Mouse (Mus musculus): ENCODE data around the gene Atp8b4. TPM values are rescaled to one million over a fixed set of nuclear protein-coding genes. Genes with fewer than 3 reads are reported as not detected.

Atp8b4 gene
- polyA plus RNA-seq, 1 experiment from 2014 or later, result 0.18 TPM

- H3K27me3 ChIP-seq (ENCODE audit: control insufficient read depth, insufficient read depth, low read length), result no peaks in the 10 kb centered on the region
- no peak overlapping the region for H3K9ac ChIP-seq (ENCODE audit: low read depth, low read length)
- H3K9me3 ChIP-seq (ENCODE audit: control insufficient read depth, low read length), result no peaks in the 10 kb centered on the region
- 48% methylated on average over 1 of the region's 1 CpGs for whole genome bisulfite sequencing
- no peak overlapping the region for H3K4me3 ChIP-seq (ENCODE audit: low read length)
- no peak for ATAC-seq (ENCODE audit: low FRiP score, low TSS enrichment)
- H3K4me2 ChIP-seq (replicated peaks; ENCODE audit: low read depth, low read length), result no peak overlapping the region
- no peaks in the 10 kb centered on the region for H3K4me1 ChIP-seq (ENCODE audit: control insufficient read depth, insufficient read depth, low read length)
- H3K36me3 ChIP-seq (ENCODE audit: control insufficient read depth, insufficient read depth, low read length), result no peaks in the 10 kb centered on the region
- H3K27ac ChIP-seq (ENCODE audit: low read depth, low read length), result no peak overlapping the region
These were observed 189.4 kb downstream of the Atp8b4 start for GRCm38 (mm10) chr2:126311056-126311455.

GRCm38 (mm10) chr2:126309994-126310393, 190.5 kb downstream of the Atp8b4 start:
- no peak overlapping the region for H3K4me2 ChIP-seq (replicated peaks; ENCODE audit: low read depth, low read length)
- H3K4me1 ChIP-seq (ENCODE audit: control insufficient read depth, insufficient read depth, low read length), result no peaks in the 10 kb centered on the region
- H3K9me3 ChIP-seq (ENCODE audit: control insufficient read depth, low read length), result no peaks in the 10 kb centered on the region
- WGBS, result 78% methylated on average over 4 of the region's 4 CpGs
- H3K27me3 ChIP-seq (ENCODE audit: control insufficient read depth, insufficient read depth, low read length), result no peaks in the 10 kb centered on the region
- no peak overlapping the region for H3K27ac ChIP-seq (ENCODE audit: low read depth, low read length)
- no peaks in the 10 kb centered on the region for H3K36me3 ChIP-seq (ENCODE audit: control insufficient read depth, insufficient read depth, low read length)
- ATAC-seq (ENCODE audit: low FRiP score, low TSS enrichment), result no peak
- H3K4me3 ChIP-seq (ENCODE audit: low read length), result no peak overlapping the region
- no peak overlapping the region for H3K9ac ChIP-seq (ENCODE audit: low read depth, low read length)

- no peaks in the 10 kb centered on the region for H3K36me3 ChIP-seq (ENCODE audit: control insufficient read depth, insufficient read depth, low read length)
- no peak overlapping the region for H3K9ac ChIP-seq (ENCODE audit: low read depth, low read length)
- no peaks in the 10 kb centered on the region for H3K4me1 ChIP-seq (ENCODE audit: control insufficient read depth, insufficient read depth, low read length)
- no peak overlapping the region for H3K27ac ChIP-seq (ENCODE audit: low read depth, low read length)
- H3K27me3 ChIP-seq (ENCODE audit: control insufficient read depth, insufficient read depth, low read length), result no peaks in the 10 kb centered on the region
- WGBS, result 81% methylated on average over 5 of the region's 5 CpGs
- no peak for ATAC-seq (ENCODE audit: low FRiP score, low TSS enrichment)
- H3K4me3 ChIP-seq (ENCODE audit: low read length), result no peak overlapping the region
- H3K4me2 ChIP-seq (replicated peaks; ENCODE audit: low read depth, low read length), result no peak overlapping the region
- no peaks in the 10 kb centered on the region for H3K9me3 ChIP-seq (ENCODE audit: control insufficient read depth, low read length)
These were observed 195.9 kb downstream of the Atp8b4 start for GRCm38 (mm10) chr2:126304621-126305020.

GRCm38 (mm10) chr2:126303226-126303625, 197.2 kb downstream of the Atp8b4 start:
- WGBS, result 43% methylated on average over 3 of the region's 3 CpGs
- no peaks in the 10 kb centered on the region for H3K9me3 ChIP-seq (ENCODE audit: control insufficient read depth, low read length)
- no peaks in the 10 kb centered on the region for H3K27me3 ChIP-seq (ENCODE audit: control insufficient read depth, insufficient read depth, low read length)
- no peak overlapping the region for H3K4me3 ChIP-seq (ENCODE audit: low read length)
- H3K27ac ChIP-seq (ENCODE audit: low read depth, low read length), result no peak overlapping the region
- no peaks in the 10 kb centered on the region for H3K4me1 ChIP-seq (ENCODE audit: control insufficient read depth, insufficient read depth, low read length)
- no peaks in the 10 kb centered on the region for H3K36me3 ChIP-seq (ENCODE audit: control insufficient read depth, insufficient read depth, low read length)
- no peak overlapping the region for H3K4me2 ChIP-seq (replicated peaks; ENCODE audit: low read depth, low read length)
- ATAC-seq (ENCODE audit: low FRiP score, low TSS enrichment), result no peak
- H3K9ac ChIP-seq (ENCODE audit: low read depth, low read length), result no peak overlapping the region

GRCm38 (mm10) chr2:126302381-126302780, 198.1 kb downstream of the Atp8b4 start:
- Histone ChIP-seq H3K4me2 (replicated peaks; ENCODE audit: low read depth, low read length) (no peak overlapping the region), H3K9me3 (ENCODE audit: control insufficient read depth, low read length) (no peaks in the 10 kb centered on the region), H3K27ac (ENCODE audit: low read depth, low read length) (no peak overlapping the region), H3K9ac (ENCODE audit: low read depth, low read length) (no peak overlapping the region), H3K4me3 (ENCODE audit: low read length) (no peak overlapping the region), H3K36me3 (ENCODE audit: control insufficient read depth, insufficient read depth, low read length) (no peaks in the 10 kb centered on the region), H3K4me1 (ENCODE audit: control insufficient read depth, insufficient read depth, low read length) (no peaks in the 10 kb centered on the region), H3K27me3 (ENCODE audit: control insufficient read depth, insufficient read depth, low read length) (no peaks in the 10 kb centered on the region)
- 67% methylated on average over 3 of the region's 3 CpGs for WGBS
- ATAC-seq (ENCODE audit: low FRiP score, low TSS enrichment), result no peak

GRCm38 (mm10) chr2:126290702-126291101, 209.8 kb downstream of the Atp8b4 start:
- no peaks in the 10 kb centered on the region for H3K9me3 ChIP-seq (ENCODE audit: control insufficient read depth, low read length)
- no peak overlapping the region for H3K4me3 ChIP-seq (ENCODE audit: low read length)
- 0 out of 2 replicates have a peak, but pooled peaks have one; percentile 32 for ATAC-seq (ENCODE audit: low FRiP score, low TSS enrichment)
- H3K27me3 ChIP-seq (ENCODE audit: control insufficient read depth, insufficient read depth, low read length), result no peaks in the 10 kb centered on the region
- H3K36me3 ChIP-seq (ENCODE audit: control insufficient read depth, insufficient read depth, low read length), result no peaks in the 10 kb centered on the region
- H3K9ac ChIP-seq (ENCODE audit: low read depth, low read length), result no peak overlapping the region
- H3K4me2 ChIP-seq (replicated peaks; ENCODE audit: low read depth, low read length), result no peak overlapping the region
- WGBS, result 63% methylated on average over 7 of the region's 7 CpGs
- H3K27ac ChIP-seq (ENCODE audit: low read depth, low read length), result no peak overlapping the region
- no peaks in the 10 kb centered on the region for H3K4me1 ChIP-seq (ENCODE audit: control insufficient read depth, insufficient read depth, low read length)

GRCm38 (mm10) chr2:126287942-126288341, 212.5 kb downstream of the Atp8b4 start:
- 94% methylated on average over 5 of the region's 5 CpGs for WGBS
- no peak for ATAC-seq (ENCODE audit: low FRiP score, low TSS enrichment)
- Histone ChIP-seq H3K36me3 (ENCODE audit: control insufficient read depth, insufficient read depth, low read length) (no peaks in the 10 kb centered on the region), H3K4me2 (replicated peaks; ENCODE audit: low read depth, low read length) (no peak overlapping the region), H3K27me3 (ENCODE audit: control insufficient read depth, insufficient read depth, low read length) (no peaks in the 10 kb centered on the region), H3K27ac (ENCODE audit: low read depth, low read length) (no peak overlapping the region), H3K9me3 (ENCODE audit: control insufficient read depth, low read length) (no peaks in the 10 kb centered on the region), H3K9ac (ENCODE audit: low read depth, low read length) (no peak overlapping the region), H3K4me3 (ENCODE audit: low read length) (no peak overlapping the region), H3K4me1 (ENCODE audit: control insufficient read depth, insufficient read depth, low read length) (no peaks in the 10 kb centered on the region)

- Histone ChIP-seq H3K4me2 (replicated peaks; ENCODE audit: low read depth, low read length) (no peak overlapping the region), H3K36me3 (ENCODE audit: control insufficient read depth, insufficient read depth, low read length) (no peaks in the 10 kb centered on the region), H3K9me3 (ENCODE audit: control insufficient read depth, low read length) (no peaks in the 10 kb centered on the region), H3K9ac (ENCODE audit: low read depth, low read length) (no peak overlapping the region), H3K4me3 (ENCODE audit: low read length) (no peak overlapping the region), H3K27me3 (ENCODE audit: control insufficient read depth, insufficient read depth, low read length) (no peaks in the 10 kb centered on the region), H3K4me1 (ENCODE audit: control insufficient read depth, insufficient read depth, low read length) (no peaks in the 10 kb centered on the region), H3K27ac (ENCODE audit: low read depth, low read length) (no peak overlapping the region)
- WGBS, result 64% methylated on average over 7 of the region's 7 CpGs
- ATAC-seq (ENCODE audit: low FRiP score, low TSS enrichment), result no peak
These were observed 214.1 kb downstream of the Atp8b4 start for GRCm38 (mm10) chr2:126286420-126286819.

- Histone ChIP-seq H3K27me3 (ENCODE audit: control insufficient read depth, insufficient read depth, low read length) (no peaks in the 10 kb centered on the region), H3K4me1 (ENCODE audit: control insufficient read depth, insufficient read depth, low read length) (no peaks in the 10 kb centered on the region), H3K9ac (ENCODE audit: low read depth, low read length) (no peak overlapping the region), H3K9me3 (ENCODE audit: control insufficient read depth, low read length) (no peaks in the 10 kb centered on the region), H3K4me3 (ENCODE audit: low read length) (no peak overlapping the region), H3K36me3 (ENCODE audit: control insufficient read depth, insufficient read depth, low read length) (no peaks in the 10 kb centered on the region), H3K4me2 (replicated peaks; ENCODE audit: low read depth, low read length) (no peak overlapping the region), H3K27ac (ENCODE audit: low read depth, low read length) (no peak overlapping the region)
- no peak for ATAC-seq (ENCODE audit: low FRiP score, low TSS enrichment)
- WGBS, result 81% methylated on average over 6 of the region's 6 CpGs
These were observed 216.4 kb downstream of the Atp8b4 start for GRCm38 (mm10) chr2:126284071-126284470.

GRCm38 (mm10) chr2:126283086-126283485, 217.4 kb downstream of the Atp8b4 start:
- WGBS, result 76% methylated on average over 3 of the region's 3 CpGs
- no peak for ATAC-seq (ENCODE audit: low FRiP score, low TSS enrichment)

More at GRCm38 (mm10) chr2:126283086-126283485, 217.4 kb downstream of the Atp8b4 start:
- Histone ChIP-seq H3K9ac (ENCODE audit: low read depth, low read length) (no peak overlapping the region), H3K9me3 (ENCODE audit: control insufficient read depth, low read length) (no peaks in the 10 kb centered on the region), H3K4me1 (ENCODE audit: control insufficient read depth, insufficient read depth, low read length) (no peaks in the 10 kb centered on the region), H3K4me3 (ENCODE audit: low read length) (no peak overlapping the region), H3K27me3 (ENCODE audit: control insufficient read depth, insufficient read depth, low read length) (no peaks in the 10 kb centered on the region), H3K36me3 (ENCODE audit: control insufficient read depth, insufficient read depth, low read length) (no peaks in the 10 kb centered on the region), H3K27ac (ENCODE audit: low read depth, low read length) (no peak overlapping the region), H3K4me2 (replicated peaks; ENCODE audit: low read depth, low read length) (no peak overlapping the region)

All from kidney, embryonic 14.5 days (tissue).